Mouse (Mus musculus) thymus, postnatal 0 days (tissue): ENCODE measurements around the gene Rcsd1. TPM values are rescaled to one million over a fixed set of nuclear protein-coding genes. Genes with fewer than 3 reads are reported as not detected.

ENCODE experiments used
- DNase-seq: peaks from one replicate; pipeline ENCODE4 v3.0.0-alpha.2; 2015; ENCODE audit warnings: low spot score
- polyA plus RNA-seq: library from polyadenylated mRNA; unstranded; fragments of >200 nt; fragmentation: Nextera tagmentation; extraction: Ambion mirVana; gene quantifications from 2 replicates; pipeline ENCODE4 v1.2.1, GENCODE M21; 2015

The Rcsd1 gene
- polyA plus RNA-seq, result 221 and 236 TPM in 2 replicates

- peak; percentile 94 for DNase-seq
Measured at GRCm38 (mm10) chr1:165709629-165710256, at the start of gene Rcsd1. Rcsd1 (minus strand) TSS chr1:165709757.

GRCm38 (mm10) chr1:165755194-165755593 is 45.6 kb upstream of the Rcsd1 start:
- no peak for DNase-seq

DNA sequence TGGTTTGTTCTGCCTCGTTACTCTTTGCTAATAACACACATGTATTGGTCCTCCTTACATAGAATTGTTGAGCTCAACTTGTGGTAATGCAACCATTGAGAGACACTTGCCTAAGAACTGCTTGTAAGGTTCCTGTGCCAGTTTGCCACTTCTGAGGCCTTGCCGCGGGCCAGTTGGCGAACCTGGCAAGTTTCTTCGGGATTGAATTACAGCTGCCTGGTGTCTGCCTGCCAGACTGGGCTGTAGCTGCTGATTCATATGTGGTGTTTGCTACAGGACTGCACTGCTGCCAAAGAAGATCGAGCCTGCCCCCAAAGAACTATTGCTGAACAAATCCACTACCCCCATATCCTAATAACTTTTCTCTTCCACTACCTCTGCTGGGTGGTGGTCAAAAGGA is 44.6 kb upstream of the Rcsd1 start:
- no peak for DNase-seq

DNA sequence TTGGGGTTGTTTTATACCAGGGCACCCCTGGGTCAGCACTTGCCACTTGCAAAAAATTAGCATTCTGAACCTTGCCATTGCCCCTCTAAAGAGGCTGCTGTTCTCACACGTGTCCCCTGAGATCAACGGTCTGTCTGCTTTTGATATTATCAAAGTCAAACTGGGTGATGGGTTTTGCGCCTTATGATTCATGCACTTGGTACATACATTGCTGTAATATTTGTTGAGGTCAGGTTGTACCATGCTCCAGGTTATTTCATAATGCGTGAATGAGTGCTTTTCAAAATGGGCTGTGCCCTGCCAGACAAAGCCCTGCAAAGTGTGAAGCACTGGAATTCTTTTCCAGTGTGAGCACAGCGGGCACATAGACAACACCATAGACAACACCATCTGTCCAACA is 42.3 kb upstream of the Rcsd1 start:
- no peak for DNase-seq

GRCm38 (mm10) chr1:165751142-165751541 is 41.6 kb upstream of the Rcsd1 start:
- DNase-seq, result no peak

DNA sequence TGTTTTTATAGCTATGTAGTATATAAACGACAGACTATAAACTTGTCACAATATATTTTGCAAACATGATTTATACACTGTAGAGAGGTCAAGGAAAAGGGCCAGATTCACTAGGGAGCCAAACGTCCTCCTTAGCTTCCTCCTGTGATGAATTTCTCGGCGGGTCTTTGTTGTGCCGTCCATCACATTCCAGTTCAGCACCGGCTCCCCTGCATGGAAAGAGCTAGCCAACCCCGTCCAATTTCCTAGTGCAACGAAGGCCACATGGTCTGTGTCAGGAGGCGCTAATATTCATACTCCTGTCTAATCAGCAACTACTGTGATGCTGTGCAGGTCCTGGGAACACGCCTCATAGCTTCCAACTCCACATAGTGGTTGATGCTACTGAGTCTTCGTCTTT is 38.5 kb upstream of the Rcsd1 start:
- DNase-seq, result no peak

DNA sequence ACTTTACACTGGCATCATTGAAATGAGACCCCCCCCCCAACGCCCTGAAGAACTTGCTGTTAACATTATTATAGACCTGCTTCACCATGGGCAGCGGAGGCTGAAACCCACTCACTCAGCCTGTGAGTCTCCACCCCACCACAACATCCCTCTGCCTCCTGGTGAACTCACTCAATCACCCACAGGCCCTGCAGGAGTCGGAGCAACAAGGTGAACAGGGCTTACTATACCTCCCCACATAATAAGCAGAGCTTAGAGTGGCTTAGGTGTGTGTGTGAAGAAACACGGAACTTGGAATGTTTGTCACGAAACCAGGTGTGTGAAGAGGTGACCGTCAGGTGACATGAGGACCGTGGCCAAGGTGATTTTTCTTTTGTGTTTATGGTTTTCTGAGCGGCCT is 32.4 kb upstream of the Rcsd1 start:
- DNase-seq, result no peak

- no peak for DNase-seq
Measured at GRCm38 (mm10) chr1:165738985-165739384, 29.4 kb upstream of the Rcsd1 start.

GRCm38 (mm10) chr1:165737867-165738266 is 28.3 kb upstream of the Rcsd1 start:
- no peak for DNase-seq

- no peak for DNase-seq
Measured at GRCm38 (mm10) chr1:165737451-165737850, 27.9 kb upstream of the Rcsd1 start.

DNA sequence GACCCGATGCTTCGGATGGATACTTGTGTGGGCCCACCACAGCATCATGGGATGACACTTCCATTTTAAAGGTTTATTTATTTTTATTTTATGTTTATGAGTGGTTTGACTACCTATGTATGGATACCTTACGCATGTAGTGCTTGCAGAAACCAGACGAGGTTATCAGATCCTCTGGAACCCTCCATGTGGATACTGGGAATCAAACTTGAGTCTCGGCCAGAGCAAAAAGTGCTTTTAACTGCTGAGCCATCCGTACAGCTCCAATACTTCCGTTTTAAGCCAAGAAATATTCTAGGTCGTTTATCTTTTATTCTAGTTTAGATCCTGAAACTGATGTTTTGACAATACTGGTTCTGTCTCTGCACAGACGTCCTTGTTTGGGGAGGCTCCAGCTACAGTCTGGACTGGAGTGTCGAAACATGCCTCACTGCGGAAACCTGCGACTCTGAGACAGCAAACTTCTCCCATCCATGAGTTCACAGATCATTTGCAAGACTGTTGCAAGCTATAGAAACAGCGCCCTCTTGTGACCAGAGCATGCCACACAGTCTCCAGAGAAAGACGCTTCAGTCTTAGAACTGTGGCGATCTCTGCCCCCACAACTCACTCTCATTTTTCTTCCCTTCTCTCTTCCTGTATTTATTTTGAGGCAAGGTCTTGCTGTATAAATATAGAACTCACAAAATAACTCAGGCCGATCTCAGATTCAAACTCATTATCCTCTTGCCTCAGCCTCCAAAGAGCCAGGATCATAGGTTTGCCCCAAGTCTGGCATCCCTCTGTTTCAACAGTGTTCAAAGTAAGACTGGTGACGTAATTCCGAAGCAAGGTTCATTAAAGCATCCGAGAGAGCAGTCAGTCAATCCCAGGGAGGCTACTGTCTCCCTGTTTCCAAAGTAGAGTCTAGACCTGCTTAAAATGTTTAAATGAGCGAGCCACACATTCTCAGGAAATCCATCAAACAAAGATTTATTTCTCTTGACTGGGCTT is 26.6 kb upstream of the Rcsd1 start:
- peak; percentile 90 for DNase-seq

GRCm38 (mm10) chr1:165734840-165735239 is 25.3 kb upstream of the Rcsd1 start:
- no peak for DNase-seq

DNA sequence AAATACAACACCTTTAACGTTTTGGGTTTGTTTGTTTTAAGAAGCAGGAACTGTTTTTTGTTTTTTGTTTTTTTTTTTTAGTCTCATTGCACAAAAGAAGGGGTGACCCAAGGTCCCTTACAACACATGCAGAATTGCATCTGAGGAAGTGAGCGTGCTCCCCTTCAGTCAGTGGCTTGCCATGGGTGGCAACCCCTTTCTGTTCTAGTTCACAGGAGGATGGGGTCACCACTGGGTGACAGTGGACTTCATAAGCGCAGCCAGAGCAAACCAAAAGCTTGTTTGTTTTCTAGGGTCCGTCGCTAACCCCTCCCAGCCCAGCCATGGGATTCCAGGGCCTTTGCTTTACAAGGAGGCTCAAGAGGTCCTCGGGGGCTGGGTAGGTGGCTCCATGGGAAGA is 22.0 kb upstream of the Rcsd1 start:
- DNase-seq, result no peak

GRCm38 (mm10) chr1:165730129-165730528 is 20.6 kb upstream of the Rcsd1 start:
- DNase-seq, result peak; percentile 69

DNA sequence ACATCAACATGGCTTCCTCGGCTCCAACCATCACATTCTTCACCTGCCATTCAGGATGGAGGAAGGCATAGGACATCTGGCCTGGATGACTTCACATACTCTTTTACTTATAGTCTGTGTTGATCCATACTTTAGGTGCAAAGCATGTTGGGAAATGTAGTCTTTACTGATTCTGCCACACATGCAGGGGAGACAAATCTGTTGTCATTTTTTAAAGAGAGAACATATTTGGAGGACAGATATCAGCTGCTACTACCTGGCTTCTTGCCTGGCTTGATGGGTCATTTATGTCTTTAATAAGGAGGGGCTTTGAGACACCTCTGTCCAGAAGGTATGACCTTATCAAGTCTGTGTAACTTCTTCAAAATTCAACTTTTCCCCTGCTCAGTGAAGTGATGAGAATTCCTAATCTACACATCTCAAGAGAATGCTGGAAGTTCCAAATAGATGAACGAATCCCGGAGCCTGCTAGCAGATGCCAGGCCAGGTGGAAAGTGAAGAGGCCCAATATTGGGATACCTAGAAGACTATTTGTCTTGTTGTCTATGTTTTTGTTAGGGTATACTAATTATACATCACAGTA is 18.6 kb upstream of the Rcsd1 start:
- no peak for DNase-seq

DNA sequence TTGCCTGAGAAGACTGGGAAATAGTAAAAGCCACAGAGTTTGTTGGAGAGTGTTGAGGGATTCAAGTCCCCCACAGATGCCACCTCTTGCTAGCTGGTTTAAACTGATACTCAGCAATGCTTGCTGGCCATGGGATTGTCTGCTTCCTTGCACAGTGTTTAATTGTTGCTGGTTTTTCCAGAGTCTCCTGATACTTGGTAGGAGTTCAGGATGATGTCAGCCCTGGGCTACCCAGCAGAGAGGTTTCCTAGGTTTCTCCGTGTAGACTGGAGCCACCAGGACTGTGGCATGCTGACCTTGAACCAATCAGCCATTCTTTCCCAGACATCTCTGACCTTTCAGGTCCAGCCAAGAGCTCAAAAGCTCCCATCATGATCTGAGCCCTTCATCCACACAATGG is 17.4 kb upstream of the Rcsd1 start:
- no peak for DNase-seq

DNA sequence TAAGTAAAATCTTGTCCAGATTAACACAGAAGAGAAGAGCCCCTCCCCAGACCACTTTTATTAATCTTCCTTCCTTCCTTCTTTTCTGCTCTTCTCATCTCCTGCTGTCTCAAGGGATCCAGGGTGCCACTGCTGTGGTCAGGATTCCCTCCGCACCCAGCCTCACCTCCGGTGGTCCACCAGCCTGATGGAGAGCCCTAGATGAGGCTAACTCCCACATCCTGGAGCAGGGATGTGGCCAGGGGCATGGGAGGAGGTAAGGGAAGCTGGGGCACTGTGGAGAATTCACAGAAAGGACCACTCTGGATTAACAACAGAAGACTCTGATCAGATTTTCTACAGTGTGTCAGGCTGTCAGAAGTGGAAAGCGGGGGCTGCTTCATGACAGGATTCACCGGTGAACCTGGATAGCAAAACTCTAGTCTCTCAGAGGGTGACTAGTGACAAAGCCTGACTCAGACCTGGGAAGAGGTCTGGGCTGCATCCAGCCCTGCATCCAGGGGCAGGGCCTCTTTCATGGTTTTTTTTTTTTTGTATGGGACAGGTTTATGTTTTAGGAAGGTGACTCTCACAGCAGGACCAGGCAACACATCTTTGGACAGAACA is 15.6 kb upstream of the Rcsd1 start:
- DNase-seq, result no peak

GRCm38 (mm10) chr1:165724219-165725033 is 14.9 kb upstream of the Rcsd1 start:
- DNase-seq, result no peak

GRCm38 (mm10) chr1:165722531-165723123 is 13.1 kb upstream of the Rcsd1 start:
- no peak for DNase-seq

DNA sequence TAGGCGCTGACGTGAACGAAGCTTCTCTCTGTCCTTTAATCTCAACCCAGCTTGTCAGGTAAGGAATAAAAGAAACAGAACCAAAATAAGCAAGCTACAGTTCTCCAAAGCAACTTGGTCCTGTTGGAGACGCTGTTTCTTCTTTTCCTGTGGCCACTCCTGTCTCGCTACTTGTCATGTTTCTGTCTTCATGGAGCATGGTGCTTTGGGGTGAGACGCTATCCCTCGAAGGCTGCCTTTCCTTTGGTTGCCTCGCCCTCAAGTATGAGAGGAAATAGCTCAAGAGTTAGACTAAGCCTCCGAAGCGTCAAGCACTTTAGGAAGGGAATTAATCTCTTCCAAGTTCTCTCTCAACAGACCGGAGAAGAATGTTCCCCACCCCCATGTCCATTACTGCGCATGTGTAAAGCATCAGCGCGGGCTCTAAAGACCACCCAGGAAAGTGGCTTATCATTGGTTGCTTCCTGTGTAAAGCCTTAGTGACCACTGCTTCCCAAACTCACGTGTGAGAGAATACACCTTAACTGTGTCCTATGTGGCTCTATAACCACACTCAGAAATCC is 9.1 kb upstream of the Rcsd1 start:
- DNase-seq, result peak; percentile 53
